Mouse (Mus musculus) lung, embryonic 16.5 days (tissue): ENCODE data around the gene Ndufs2. TPM values are rescaled to one million over a fixed set of nuclear protein-coding genes. Genes with fewer than 3 reads are reported as not detected.

ENCODE experiments used
- ATAC-seq: fragments of 200-750 bp; cut with Nextera tagmentation; 2 replicates; pipeline ENCODE4 v1.8.0; 2017; ENCODE audit warnings: low read depth, mild to moderate bottlenecking, moderate library complexity
- H3K27ac ChIP-seq: fragments of 300-500 bp; sonication (generic); 2 replicates; pipeline ENCODE4 v1.5.1; 2014; ENCODE audit warnings: mild to moderate bottlenecking, control low read depth, low read length
- H3K27me3 ChIP-seq: fragments of 300-500 bp; sonication (generic); 2 replicates; pipeline ENCODE4 v1.6.1; 2014; ENCODE audit warnings: low read depth, low read length, mixed read lengths; ENCODE audit not compliant: control insufficient read depth, insufficient read depth
- H3K36me3 ChIP-seq: fragments of 300-500 bp; sonication (generic); 2 replicates; pipeline ENCODE4 v1.6.1; 2014; ENCODE audit warnings: low read length; ENCODE audit not compliant: control insufficient read depth, insufficient read depth
- H3K4me1 ChIP-seq: fragments of 300-500 bp; sonication (generic); replicated peaks from 2 replicates; pipeline ENCODE4 v1.6.1; 2014; ENCODE audit warnings: low read length, mixed read lengths; ENCODE audit not compliant: control insufficient read depth, insufficient read depth
- H3K4me2 ChIP-seq: fragments of 300-500 bp; sonication (generic); 2 replicates; pipeline ENCODE4 v1.6.1; 2014; ENCODE audit warnings: low read depth, low read length, control low read depth
- H3K4me3 ChIP-seq: fragments of 300-500 bp; sonication (generic); 2 replicates; pipeline ENCODE4 v1.5.1; 2014; ENCODE audit warnings: mild to moderate bottlenecking, low read length, control low read depth
- H3K9ac ChIP-seq: fragments of 300-500 bp; sonication (generic); 2 replicates; pipeline ENCODE4 v1.6.1; 2014; ENCODE audit warnings: low read length, control low read depth
- H3K9me3 ChIP-seq: fragments of 300-500 bp; sonication (generic); 2 replicates; pipeline ENCODE4 v1.6.1; 2016; ENCODE audit warnings: low read length; ENCODE audit not compliant: control insufficient read depth
- WGBS: fragments of 180-500 bp; shearing (Covaris S2); extraction: QIAGEN DNeasy Blood & Tissue Kit; methylation state at CpG from one replicate; pipeline ENCODE4 v1.1.7; 2014; 5-methylcytosine and 5-hydroxymethylcytosine counted together
- polyA plus RNA-seq: library from polyadenylated mRNA; unstranded; fragments of >200 nt; fragmentation: Nextera tagmentation; extraction: Ambion mirVana; gene quantifications from 2 replicates; pipeline ENCODE4 v1.2.1, GENCODE M21; 2015

Gene Ndufs2
- polyA plus RNA-seq, 1 experiment from 2014 or later = 230 TPM

DNA sequence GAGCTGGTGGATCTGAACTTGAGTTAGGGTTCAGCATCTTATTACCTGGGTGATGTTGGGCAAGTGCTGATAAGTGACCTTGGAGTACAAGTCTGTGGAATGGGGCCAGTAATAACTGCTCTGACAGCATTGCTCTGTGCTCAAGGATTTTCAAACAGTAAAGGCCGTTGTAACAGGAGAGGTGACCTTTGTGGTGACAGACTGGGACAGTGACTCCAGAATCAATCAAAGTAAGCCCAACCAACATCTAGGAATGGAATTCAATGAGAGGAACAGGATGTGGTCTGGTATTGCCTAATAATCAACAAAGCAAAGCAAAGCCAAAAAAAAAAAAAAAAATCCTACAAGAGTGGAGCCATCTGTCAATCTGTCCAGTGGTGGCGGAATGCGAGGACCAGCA lies 9.1 kb upstream of the Ndufs2 start:
- WGBS = 35% methylated on average over 3 of the region's 3 CpGs

DNA sequence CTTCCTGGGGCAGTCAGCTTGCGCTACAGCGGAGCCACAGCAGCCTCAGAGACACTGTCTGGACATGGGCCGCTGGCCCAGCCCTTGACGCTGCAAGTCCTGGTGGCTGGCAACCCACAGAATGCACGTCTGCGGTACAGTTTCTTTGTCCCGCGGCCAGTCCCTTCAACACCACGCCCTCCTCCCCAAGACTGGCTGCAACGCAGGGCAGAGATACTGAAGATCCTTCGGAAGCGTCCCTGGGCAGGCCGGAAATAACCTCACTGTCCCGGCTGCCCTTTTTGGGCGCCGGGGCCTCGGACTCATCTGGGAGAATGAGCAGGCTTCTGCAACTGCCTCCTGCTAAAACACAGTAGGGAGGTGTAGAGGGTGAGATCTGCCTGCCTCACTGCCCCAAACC lies 7.7 kb upstream of the Ndufs2 start:
- Histone ChIP-seq H3K36me3 (no peaks in the 10 kb centered on the region), H3K9ac (no peak overlapping the region), H3K9me3 (no peaks in the 10 kb centered on the region), H3K4me1 (peaks cover 31% of the 10 kb centered on the region), H3K4me2 (no peak overlapping the region), H3K27me3 (no peaks in the 10 kb centered on the region), H3K4me3 (no peak overlapping the region), H3K27ac (no peak overlapping the region)
- WGBS = 76% methylated on average over 17 of the region's 17 CpGs
- no peak for ATAC-seq

More for the DNA sequence above, 9.1 kb upstream of the Ndufs2 start:
- no peaks in the 10 kb centered on the region for H3K27me3 ChIP-seq
- no peak overlapping the region for H3K9ac ChIP-seq
- H3K27ac ChIP-seq = peak overlapping the region; percentile 4; the same call in 1 of the 2 replicates
- H3K4me2 ChIP-seq = no peak overlapping the region
- H3K9me3 ChIP-seq = no peaks in the 10 kb centered on the region
- H3K4me3 ChIP-seq = no peak overlapping the region
- no peak for ATAC-seq
- no peaks in the 10 kb centered on the region for H3K36me3 ChIP-seq
- H3K4me1 ChIP-seq = peaks cover 31% of the 10 kb centered on the region

- Histone ChIP-seq H3K9me3 (no peaks in the 10 kb centered on the region), H3K4me3 (no peak overlapping the region), H3K4me1 (peaks cover 27% of the 10 kb centered on the region), H3K9ac (no peak overlapping the region), H3K27me3 (no peaks in the 10 kb centered on the region), H3K36me3 (no peaks in the 10 kb centered on the region), H3K4me2 (no peak overlapping the region), H3K27ac (no peak overlapping the region)
- 81% methylated on average over 9 of the region's 9 CpGs for WGBS
- no peak for ATAC-seq
Observed at GRCm38 (mm10) chr1:171257781-171258180, 6.6 kb upstream of the Ndufs2 start.

- peaks cover 24% of the 10 kb centered on the region for H3K4me1 ChIP-seq
- 56% methylated on average over 15 of the region's 15 CpGs for WGBS
- no peak overlapping the region for H3K4me2 ChIP-seq
- no peaks in the 10 kb centered on the region for H3K9me3 ChIP-seq
- no peak overlapping the region for H3K9ac ChIP-seq
- no peak overlapping the region for H3K27ac ChIP-seq
- H3K4me3 ChIP-seq = no peak overlapping the region
- H3K36me3 ChIP-seq = no peaks in the 10 kb centered on the region
- H3K27me3 ChIP-seq = no peaks in the 10 kb centered on the region
- ATAC-seq = no peak
Observed at GRCm38 (mm10) chr1:171256937-171257548, 5.9 kb upstream of the Ndufs2 start.

- Histone ChIP-seq H3K27ac (no peak overlapping the region), H3K9me3 (no peaks in the 10 kb centered on the region), H3K4me2 (no peak overlapping the region), H3K36me3 (no peaks in the 10 kb centered on the region), H3K4me3 (no peak overlapping the region), H3K4me1 (peaks cover 22% of the 10 kb centered on the region), H3K27me3 (no peaks in the 10 kb centered on the region), H3K9ac (no peak overlapping the region)
- WGBS = 86% methylated on average over 24 of the region's 24 CpGs
- ATAC-seq = no peak
Observed at GRCm38 (mm10) chr1:171256095-171256818, 5.1 kb upstream of the Ndufs2 start.

DNA sequence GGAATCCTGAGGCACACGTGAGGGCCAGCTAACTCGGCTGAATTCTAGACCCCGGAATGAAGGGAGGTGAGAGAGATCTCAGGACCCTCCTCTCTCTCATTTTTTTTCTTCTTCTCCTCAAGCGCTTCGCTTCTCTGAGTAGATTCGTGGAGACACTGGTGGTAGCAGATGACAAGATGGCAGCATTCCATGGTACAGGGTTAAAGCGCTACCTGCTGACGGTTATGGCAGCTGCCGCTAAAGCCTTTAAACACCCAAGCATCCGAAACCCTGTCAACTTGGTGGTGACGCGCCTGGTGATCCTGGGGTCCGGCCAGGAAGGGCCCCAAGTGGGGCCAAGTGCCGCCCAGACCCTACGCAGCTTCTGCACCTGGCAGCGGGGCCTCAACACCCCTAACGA lies 1.2 kb upstream of the Ndufs2 start:
- Histone ChIP-seq H3K9ac (peak overlapping the region; percentile 34), H3K27me3 (no peaks in the 10 kb centered on the region), H3K4me1 (peaks cover 39% of the 10 kb centered on the region), H3K9me3 (no peaks in the 10 kb centered on the region), H3K27ac (peak overlapping the region; percentile 96), H3K4me3 (0 out of 2 replicates have a peak overlapping the region, but pooled peaks have one; percentile 42), H3K36me3 (no peaks in the 10 kb centered on the region), H3K4me2 (peak overlapping the region; percentile 60; the same call in 1 of the 2 replicates)
- no peak for ATAC-seq
- WGBS = 44% methylated on average over 17 of the region's 17 CpGs

DNA sequence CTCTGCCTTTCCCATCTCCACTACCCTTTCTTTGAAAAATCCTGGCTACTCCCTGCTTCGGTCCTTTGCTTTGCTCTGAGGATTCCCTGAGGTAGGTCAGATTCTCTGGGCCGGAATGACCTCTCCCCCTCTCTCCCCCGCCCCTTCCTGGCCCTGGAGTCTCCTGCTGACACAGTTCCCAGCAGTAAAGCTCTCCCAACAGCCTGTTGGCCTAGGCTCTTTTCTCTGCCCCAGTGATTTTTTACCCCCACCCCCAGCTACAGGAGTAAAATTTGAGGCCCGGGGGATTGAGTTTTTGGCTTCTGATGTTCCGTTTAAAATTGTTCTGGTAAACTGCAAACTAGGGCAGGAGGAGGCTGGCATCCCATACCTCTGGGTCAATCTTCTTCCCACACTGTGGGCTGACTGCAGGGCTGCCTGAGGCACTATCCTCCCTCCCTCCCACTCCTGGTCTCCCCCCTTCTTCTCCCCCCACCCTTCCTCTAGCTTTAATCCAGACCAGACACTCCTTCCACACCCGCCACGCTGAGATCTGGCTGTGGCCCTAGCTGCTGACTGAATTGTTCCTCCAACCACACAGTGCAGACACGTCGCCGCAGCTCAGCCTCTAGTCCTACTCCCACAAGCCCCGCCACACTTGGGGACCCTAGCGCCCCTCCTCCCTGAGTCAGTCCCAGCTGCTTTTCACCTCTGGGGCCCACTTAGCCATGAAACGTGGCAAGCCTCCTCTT lies 571 bp upstream of the Ndufs2 start:
- ATAC-seq = peak; percentile 46
- H3K4me2 ChIP-seq = peak overlapping the region; percentile 60
- no peaks in the 10 kb centered on the region for H3K9me3 ChIP-seq
- H3K36me3 ChIP-seq = no peaks in the 10 kb centered on the region
- peak overlapping the region; percentile 96 for H3K27ac ChIP-seq
- 16% methylated on average over 13 of the region's 13 CpGs for WGBS
- peaks cover 39% of the 10 kb centered on the region for H3K4me1 ChIP-seq
- H3K9ac ChIP-seq = peak overlapping the region; percentile 34
- H3K4me3 ChIP-seq = peak overlapping the region; percentile 42
- H3K27me3 ChIP-seq = no peaks in the 10 kb centered on the region

DNA sequence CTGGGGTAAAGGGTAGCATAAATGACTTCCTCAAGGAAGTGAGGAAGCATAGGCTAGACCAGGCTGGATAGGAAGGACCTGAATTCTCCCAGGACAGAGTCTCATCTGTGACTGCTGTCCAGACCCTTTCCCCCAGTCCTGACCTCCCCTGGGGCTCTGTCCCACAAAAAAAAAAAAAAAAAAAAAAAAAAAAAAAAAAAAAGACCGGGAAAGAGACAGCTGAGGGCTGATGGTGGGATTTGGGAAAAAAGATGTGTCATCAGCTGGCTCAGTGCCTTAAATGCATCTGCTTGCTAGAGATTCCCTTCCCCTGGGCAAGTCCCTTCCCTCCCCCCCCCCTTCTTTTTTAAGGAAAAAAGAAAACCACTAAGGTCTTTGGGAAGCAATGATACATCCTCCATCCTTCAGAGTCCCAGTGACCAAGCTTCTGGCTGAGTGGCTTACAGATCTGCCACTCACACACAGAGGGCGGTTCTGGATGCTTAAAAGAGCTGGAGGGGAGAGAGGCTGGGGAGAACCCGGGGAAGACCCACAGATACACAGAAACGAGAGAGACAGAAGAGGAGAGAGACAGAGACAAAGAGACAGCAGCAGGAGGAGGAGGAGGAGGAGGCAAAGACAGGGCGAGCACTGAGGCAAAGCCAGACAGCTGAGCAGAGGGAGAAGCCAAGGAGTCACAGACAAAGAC lies 1.1 kb downstream of the Ndufs2 start, which contains the start of gene Adamts4:
Adamts4 (plus strand) TSS at position 509 of the 688 bp plus-strand sequence.
- WGBS = 14% methylated on average over 5 of the region's 5 CpGs
- peak within 1 kb of the TSS; percentile 34 for H3K9ac ChIP-seq
- no peaks in the 10 kb centered on the region for H3K27me3 ChIP-seq
- H3K36me3 ChIP-seq = peaks cover 2% of the 10 kb centered on the region; the same call in 1 of the 2 replicates
- H3K9me3 ChIP-seq = no peaks in the 10 kb centered on the region
- H3K4me2 ChIP-seq = peak within 1 kb of the TSS; percentile 60
- H3K4me1 ChIP-seq = peaks cover 48% of the 10 kb centered on the region
- no peak for ATAC-seq
- peak within 1 kb of the TSS; percentile 96 for H3K27ac ChIP-seq
- H3K4me3 ChIP-seq = peak within 1 kb of the TSS; percentile 42
